Mouse (Mus musculus): ENCODE measurements around the gene AC170998.1. TPM values are rescaled to one million over a fixed set of nuclear protein-coding genes. Genes with fewer than 3 reads are reported as not detected.

AC170998.1 gene
- 0.42 and 0.54 TPM in 2 replicates for polyA plus RNA-seq (2012; rRNA removed)

DNA sequence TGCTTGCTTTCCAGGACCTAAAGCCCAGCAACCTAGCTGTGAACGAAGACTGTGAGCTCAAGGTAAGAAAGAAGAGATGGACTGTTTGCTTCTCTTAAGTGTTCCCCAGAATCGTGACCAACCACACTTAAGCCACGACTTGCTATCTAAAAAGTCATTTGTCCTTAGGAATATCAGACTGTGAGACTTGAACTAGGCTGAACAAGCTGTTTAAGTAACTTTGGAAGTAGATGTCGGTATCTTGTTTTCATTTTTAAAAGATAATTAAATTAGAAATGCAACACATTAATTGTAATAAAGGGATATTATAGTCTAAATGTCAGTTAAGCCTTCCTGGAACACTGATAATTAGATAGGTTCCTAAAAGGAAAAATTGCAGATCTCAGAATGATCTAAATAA is at the start of gene AC170998.1:
Gene AC170998.1, plus strand, starts transcription at position 301 of the 400 bp plus-strand sequence.

DNA sequence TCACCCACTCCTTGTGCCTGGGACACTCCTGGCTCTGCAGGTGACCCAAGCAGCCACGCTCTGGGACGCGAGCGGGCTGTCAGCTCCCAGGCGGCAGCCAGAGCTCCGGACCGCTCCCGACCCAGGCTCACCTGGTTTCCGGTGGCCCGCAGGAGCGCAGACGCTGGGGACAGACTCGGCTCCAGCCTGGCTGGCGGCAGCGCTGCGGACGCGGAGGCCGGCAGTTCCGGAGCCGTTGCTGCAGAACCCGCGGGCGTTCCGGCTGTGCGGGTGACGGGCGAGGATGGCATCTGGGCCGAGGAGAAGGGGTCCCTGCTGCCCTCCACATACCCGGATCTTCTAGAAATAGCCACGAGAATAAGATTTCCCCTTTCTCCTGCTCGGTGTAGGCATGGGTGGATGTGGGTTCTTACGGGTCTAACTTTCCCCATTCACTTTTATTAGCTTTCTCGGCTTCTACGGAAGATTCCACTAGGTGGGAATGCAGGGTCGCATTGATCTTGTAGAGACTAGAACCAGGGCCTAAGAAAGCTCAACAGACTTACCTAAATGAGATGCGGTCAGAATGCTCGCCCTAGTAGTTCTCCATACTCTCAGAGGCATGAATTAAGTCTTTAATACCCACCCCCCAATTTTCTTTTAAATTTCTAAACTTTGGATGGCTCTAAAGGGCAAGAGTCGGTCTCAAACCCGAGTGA is 36.1 kb upstream of the AC170998.1 start, which contains the start of gene Slc26a8:
Gene Slc26a8, minus strand, starts transcription at position 648 of the 698 bp plus-strand sequence.

DNA sequence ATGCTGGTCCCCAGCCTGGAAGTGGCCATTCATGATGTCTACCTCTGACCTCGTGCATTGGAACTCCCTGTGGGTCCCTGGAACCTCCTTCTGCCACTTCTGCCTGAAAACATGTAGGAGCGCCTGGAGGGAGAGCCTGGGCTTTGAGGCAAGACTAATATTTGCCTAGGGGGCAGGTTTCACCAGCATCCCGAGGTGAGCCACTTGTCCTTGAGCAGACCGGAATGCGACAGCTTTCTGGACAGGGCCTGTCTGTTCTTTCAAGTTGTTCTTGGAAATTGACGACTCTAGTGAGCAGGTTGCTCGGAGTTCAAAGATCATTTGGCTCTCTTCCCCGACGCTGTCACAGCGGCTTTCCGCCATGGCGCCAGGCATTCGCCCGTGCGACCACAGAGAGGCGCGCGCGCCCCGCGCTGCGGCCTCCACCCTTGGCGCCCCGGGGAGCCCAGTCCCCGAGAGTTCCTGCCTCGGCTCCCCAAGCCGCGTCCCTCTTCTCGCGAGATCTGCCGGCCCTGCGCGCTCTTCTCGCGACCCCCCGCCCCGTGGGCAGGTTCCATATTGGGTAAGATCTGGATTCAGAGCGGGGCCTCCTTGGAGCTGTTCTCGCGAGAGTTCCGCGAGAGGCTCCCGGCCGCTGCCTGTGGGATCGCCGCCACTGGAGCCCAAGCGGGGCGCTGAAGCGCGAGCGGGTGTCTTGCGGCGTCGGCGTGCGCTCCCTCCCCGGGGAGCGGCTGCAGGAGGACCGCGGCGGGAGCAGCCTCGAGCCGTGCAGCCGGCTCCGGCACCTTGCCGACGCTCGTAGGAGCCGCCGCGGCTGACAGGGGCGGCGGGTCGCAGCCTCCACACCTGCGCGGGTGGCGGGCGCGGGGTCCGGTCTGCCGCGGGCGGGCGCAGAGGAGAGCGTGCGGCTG is 34.9 kb upstream of the AC170998.1 start, which contains the start of gene Mapk14:
Gene Mapk14, plus strand, starts transcription at position 554 of the 911 bp plus-strand sequence.

DNA sequence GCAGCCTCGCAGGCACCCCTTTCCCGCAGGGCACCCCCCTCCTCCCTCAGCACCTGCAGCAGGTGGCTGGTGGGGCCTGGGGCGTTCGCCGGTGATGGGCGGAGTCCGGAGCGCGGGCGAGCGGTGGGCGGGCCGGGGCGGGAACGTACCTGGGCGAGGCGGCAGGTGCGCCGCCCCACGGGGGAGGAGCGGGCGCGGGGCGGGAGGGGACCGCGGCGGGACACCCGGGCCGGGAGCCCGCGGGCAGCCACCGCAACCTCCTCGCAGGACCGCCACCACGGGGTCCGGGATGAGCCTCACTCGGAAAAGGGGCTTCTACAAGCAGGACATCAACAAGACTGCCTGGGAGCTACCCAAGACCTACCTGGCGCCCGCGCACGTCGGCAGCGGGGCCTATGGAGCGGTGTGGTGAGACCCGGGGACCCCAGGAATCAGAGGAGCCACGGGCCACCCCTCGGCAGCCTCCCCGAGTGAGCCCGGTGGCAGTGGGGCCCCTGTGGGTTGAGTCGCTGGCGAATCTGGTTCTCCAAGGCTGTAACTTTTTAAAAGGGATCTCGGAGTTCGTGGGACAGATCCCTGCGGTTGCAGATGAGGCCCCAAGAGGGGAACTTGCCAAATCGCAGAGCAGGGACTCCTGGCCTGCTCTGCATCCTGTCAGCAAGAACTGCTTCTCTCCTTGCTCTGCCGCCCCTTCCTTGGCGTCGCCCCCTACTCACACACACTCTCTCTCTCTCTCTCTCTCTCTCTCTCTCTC is 43.4 kb downstream of the AC170998.1 start, which contains the start of gene Mapk13:
Gene Mapk13, plus strand, starts transcription at position 177 of the 754 bp plus-strand sequence.

Other genes starting within 250 kb of the AC170998.1 start
- gene Fkbp5, start 208.6 kb upstream of the AC170998.1 start, polyA plus RNA-seq (2012; rRNA removed), result 33.4 and 37.2 TPM in 2 replicates
- 0.07 TPM in 1 of 2 replicates, not detected in the other for gene Armc12, start 195.3 kb upstream of the AC170998.1 start, polyA plus RNA-seq (2012; rRNA removed)
- gene Clpsl2, start 176.7 kb upstream of the AC170998.1 start, polyA plus RNA-seq (2012; rRNA removed), result not detected in 2 replicates
- gene Clps, start 165.3 kb upstream of the AC170998.1 start, polyA plus RNA-seq (2012; rRNA removed), result not detected in 2 replicates
- gene Lhfpl5, start 150.4 kb upstream of the AC170998.1 start, polyA plus RNA-seq (2012; rRNA removed), result 4.1 and 4.6 TPM in 2 replicates
- 67.4 and 69.3 TPM in 2 replicates for gene Srpk1, start 103.4 kb upstream of the AC170998.1 start, polyA plus RNA-seq (2012; rRNA removed)
- gene Slc26a8, start 35.9 kb upstream of the AC170998.1 start, polyA plus RNA-seq (2012; rRNA removed), result 3.1 and 4.3 TPM in 2 replicates
- gene Mapk14, start 34.8 kb upstream of the AC170998.1 start, polyA plus RNA-seq (2012; rRNA removed), result 64.9 and 65.8 TPM in 2 replicates
- gene Mapk13, start 43.2 kb downstream of the AC170998.1 start, polyA plus RNA-seq (2012; rRNA removed), result 1.2 and 6.8 TPM in 2 replicates
- gene Brpf3, start 75.0 kb downstream of the AC170998.1 start, polyA plus RNA-seq (2012; rRNA removed), result 42.4 and 48.7 TPM in 2 replicates
- 0.15 TPM in 1 of 2 replicates, not detected in the other for gene Pnpla1, start 132.3 kb downstream of the AC170998.1 start, polyA plus RNA-seq (2012; rRNA removed)
- gene 4930539E08Rik, start 189.2 kb downstream of the AC170998.1 start, polyA plus RNA-seq (2012; rRNA removed), result 0.85 and 0.91 TPM in 2 replicates
- 0.05 TPM in 1 of 2 replicates, not detected in the other for gene Pxt1, start 217.8 kb downstream of the AC170998.1 start, polyA plus RNA-seq (2012; rRNA removed)
- 68.0 and 71.8 TPM in 2 replicates for gene Kctd20, start 225.9 kb downstream of the AC170998.1 start, polyA plus RNA-seq (2012; rRNA removed)

Measured in central nervous system, embryonic 14 days (tissue).